Mouse (Mus musculus) liver, postnatal 0 days (tissue): Measurements from ENCODE around the gene Tmem107. TPM values are rescaled to one million over a fixed set of nuclear protein-coding genes. Genes with fewer than 3 reads are reported as not detected.

Source experiments
- ATAC-seq: fragments of 200-750 bp; cut with Nextera tagmentation; 2 replicates; pipeline ENCODE4 v1.8.0; 2017; ENCODE audit warnings: mild to moderate bottlenecking, moderate library complexity
- DNase-seq: peaks from one replicate; pipeline ENCODE4 v3.0.0-alpha.2; 2016
- H3K27ac ChIP-seq: fragments of 300-500 bp; sonication (generic); 2 replicates; pipeline ENCODE4 v1.5.1; 2014; ENCODE audit warnings: antibody characterized with exemption, moderate library complexity, mild to moderate bottlenecking, low read depth
- H3K27me3 ChIP-seq: fragments of 300-500 bp; sonication (generic); 2 replicates; pipeline ENCODE4 v1.6.1; 2014; ENCODE audit warnings: low read length, control low read depth, mixed read lengths; ENCODE audit not compliant: insufficient read depth
- H3K36me3 ChIP-seq: fragments of 300-500 bp; sonication (generic); replicated peaks from 2 replicates; pipeline ENCODE4 v1.6.1; 2014; ENCODE audit warnings: mild to moderate bottlenecking, control low read depth, low read length, moderate library complexity, mixed read lengths; ENCODE audit not compliant: insufficient read depth
- H3K4me1 ChIP-seq: fragments of 300-500 bp; sonication (generic); 2 replicates; pipeline ENCODE4 v1.6.1; 2014; ENCODE audit warnings: antibody characterized with exemption, mild to moderate bottlenecking, control low read depth; ENCODE audit not compliant: insufficient read depth
- H3K4me2 ChIP-seq: fragments of 300-500 bp; sonication (generic); 2 replicates; pipeline ENCODE4 v1.6.1; 2014; ENCODE audit warnings: low read depth, mild to moderate bottlenecking, low read length, moderate library complexity, mixed read lengths
- H3K4me3 ChIP-seq: fragments of 300-500 bp; sonication (generic); 2 replicates; pipeline ENCODE4 v1.5.1; 2014; ENCODE audit warnings: low read depth, low read length
- H3K9ac ChIP-seq: fragments of 300-500 bp; sonication (generic); replicated peaks from 2 replicates; pipeline ENCODE4 v1.6.1; 2014; ENCODE audit warnings: mild to moderate bottlenecking, moderate library complexity
- H3K9me3 ChIP-seq: fragments of 300-500 bp; sonication (generic); 2 replicates; pipeline ENCODE4 v1.6.1; 2016; ENCODE audit warnings: mild to moderate bottlenecking, control low read depth, low read length, mixed read lengths
- CTCF ChIP-seq: sonication (generic); IDR thresholded peaks from 2 replicates; pipeline ENCODE4 v1.5.1; 2016; ENCODE audit warnings: antibody characterized with exemption, low read depth
- EP300 ChIP-seq: IDR thresholded peaks from 2 replicates; pipeline ENCODE4 v1.6.1; 2016; ENCODE audit warnings: antibody characterized with exemption, low read depth, mild to moderate bottlenecking
- WGBS: fragments of 180-500 bp; shearing (Covaris S2); extraction: QIAGEN DNeasy Blood & Tissue Kit; methylation state at CpG from one replicate; pipeline ENCODE4 v1.1.7; 2014; ENCODE audit not compliant: insufficient replicate concordance; 5-methylcytosine and 5-hydroxymethylcytosine counted together
- polyA plus RNA-seq: library from polyadenylated mRNA; unstranded; fragments of >200 nt; fragmentation: Nextera tagmentation; extraction: Ambion mirVana; gene quantifications from 2 replicates; pipeline ENCODE4 v1.2.1, GENCODE M21; 2015

Tmem107 gene
- polyA plus RNA-seq, 1 experiment from 2014 or later = 13.0 TPM

GRCm38 (mm10) chr11:69122336-69122951 is 51.8 kb downstream of the Tmem107 start, which contains the start of gene 9130213A22Rik:
Gene 9130213A22Rik (minus strand): TSS chr11:69122589.
- peak within 1 kb of the TSS; percentile 68 for H3K4me3 ChIP-seq
- H3K27ac ChIP-seq = peak within 1 kb of the TSS; percentile 81
- H3K27me3 ChIP-seq = peaks cover 20% of the 10 kb centered on the region
- ATAC-seq (peak; percentile 13), DNase-seq (peak; percentile 85)
- no peaks in the 10 kb centered on the region for H3K36me3 ChIP-seq
- TF ChIP-seq CTCF = peak; percentile 80
- no peak for TF ChIP-seq EP300
- peaks cover 57% of the 10 kb centered on the region for H3K4me1 ChIP-seq
- WGBS = under 1% methylated on average over 60 of the region's 66 CpGs
- no peaks in the 10 kb centered on the region for H3K9me3 ChIP-seq
- H3K9ac ChIP-seq = peak within 1 kb of the TSS; percentile 67
- peak within 1 kb of the TSS; percentile 98 for H3K4me2 ChIP-seq

Other genes starting within 250 kb of the Tmem107 start
- 32.8 and 33.8 TPM in 2 replicates for gene Ndel1, start 198.9 kb upstream of the Tmem107 start, polyA plus RNA-seq
- 0.02 and 0.07 TPM in 2 replicates for gene Rnf222, start 182.3 kb upstream of the Tmem107 start, polyA plus RNA-seq
- 531 and 540 TPM in 2 replicates for gene Rpl26, start 169.2 kb upstream of the Tmem107 start, polyA plus RNA-seq
- not detected in 2 replicates for gene Odf4, start 143.7 kb upstream of the Tmem107 start, polyA plus RNA-seq
- 1.8 TPM in 2 replicates for gene Arhgef15, start 113.3 kb upstream of the Tmem107 start, polyA plus RNA-seq
- 0.60 and 0.94 TPM in 2 replicates for gene Slc25a35, start 102.7 kb upstream of the Tmem107 start, polyA plus RNA-seq
- gene Rangrf, start 95.6 kb upstream of the Tmem107 start, polyA plus RNA-seq = 9.4 and 11.2 TPM in 2 replicates
- gene Pfas, start 62.3 kb upstream of the Tmem107 start, polyA plus RNA-seq = 8.9 and 10.6 TPM in 2 replicates
- 7.4 and 7.6 TPM in 2 replicates for gene Ctc1, start 54.9 kb upstream of the Tmem107 start, polyA plus RNA-seq
- 41.3 and 45.9 TPM in 2 replicates for gene Aurkb, start 25.2 kb upstream of the Tmem107 start, polyA plus RNA-seq
- gene Borcs6, start 11.1 kb upstream of the Tmem107 start, polyA plus RNA-seq = 5.4 and 6.6 TPM in 2 replicates
- gene Vamp2, start 17.7 kb downstream of the Tmem107 start, polyA plus RNA-seq = 13.6 and 14.2 TPM in 2 replicates
- gene Per1, start 24.4 kb downstream of the Tmem107 start, polyA plus RNA-seq = 3.0 and 8.2 TPM in 2 replicates
- 0.07 and 0.15 TPM in 2 replicates for gene Hes7, start 49.6 kb downstream of the Tmem107 start, polyA plus RNA-seq
- 0.06 and 0.07 TPM in 2 replicates for gene 9130213A22Rik, start 51.8 kb downstream of the Tmem107 start, polyA plus RNA-seq
- gene Aloxe3, start 55.1 kb downstream of the Tmem107 start, polyA plus RNA-seq = 0.14 and 0.18 TPM in 2 replicates
- not detected in 2 replicates for gene Alox12b, start 86.2 kb downstream of the Tmem107 start, polyA plus RNA-seq
- 0.04 TPM in 1 of 2 replicates, not detected in the other for gene Alox8, start 127.0 kb downstream of the Tmem107 start, polyA plus RNA-seq
- not detected in 2 replicates for gene Gucy2e, start 166.2 kb downstream of the Tmem107 start, polyA plus RNA-seq